Mouse (Mus musculus): ENCODE measurements around the gene Btg2. TPM values are rescaled to one million over a fixed set of nuclear protein-coding genes. Genes with fewer than 3 reads are reported as not detected.

Btg2 gene
- total RNA-seq, 2 experiments from 2014 or later: 38.7 to 39.1 TPM

GRCm38 (mm10) chr1:134078061-134078795, 692 bp downstream of the Btg2 start:
- DNase-seq: peak in 1 of 2 experiments; percentile 57

- DNase-seq: peak in 1 of 2 experiments; percentile 57
Measured at GRCm38 (mm10) chr1:134077389-134078060, 1.4 kb downstream of the Btg2 start.

- DNase-seq: no peak
Measured at GRCm38 (mm10) chr1:134076789-134077188, 2.1 kb downstream of the Btg2 start.

GRCm38 (mm10) chr1:134075532-134075931, 3.4 kb downstream of the Btg2 start:
- no peak for DNase-seq

- DNase-seq: no peak
Measured at GRCm38 (mm10) chr1:134074606-134075005, 4.3 kb downstream of the Btg2 start.

- DNase-seq: no peak
Measured at GRCm38 (mm10) chr1:134074184-134074583, 4.7 kb downstream of the Btg2 start.

- DNase-seq: no peak
Measured at GRCm38 (mm10) chr1:134073658-134074057, 5.3 kb downstream of the Btg2 start.

GRCm38 (mm10) chr1:134073061-134073564, 5.8 kb downstream of the Btg2 start:
- DNase-seq: no peak

- no peak for DNase-seq
Measured at GRCm38 (mm10) chr1:134071411-134072018, 7.4 kb downstream of the Btg2 start.

- no peak for DNase-seq
Measured at GRCm38 (mm10) chr1:134070099-134070669, 8.7 kb downstream of the Btg2 start.

- peak; percentile 37 to 44 for DNase-seq
Measured at GRCm38 (mm10) chr1:134067143-134067619, 11.7 kb downstream of the Btg2 start.

GRCm38 (mm10) chr1:134066554-134066953, 12.4 kb downstream of the Btg2 start:
- DNase-seq: no peak

- peak in 1 of 2 experiments; percentile 35 for DNase-seq
Measured at GRCm38 (mm10) chr1:134065241-134065809, 13.6 kb downstream of the Btg2 start.

- DNase-seq: no peak
Measured at GRCm38 (mm10) chr1:134064296-134064831, 14.6 kb downstream of the Btg2 start.

GRCm38 (mm10) chr1:134063773-134064125, 15.2 kb downstream of the Btg2 start:
- DNase-seq: peak in 1 of 2 experiments; percentile 12

GRCm38 (mm10) chr1:134063086-134063772, 15.7 kb downstream of the Btg2 start:
- peak; percentile 57 to 76 for DNase-seq

GRCm38 (mm10) chr1:134062411-134063085, 16.4 kb downstream of the Btg2 start:
- no peak for DNase-seq

- no peak for DNase-seq
Measured at GRCm38 (mm10) chr1:134061915-134062314, 17.0 kb downstream of the Btg2 start.

GRCm38 (mm10) chr1:134060849-134061569, 17.9 kb downstream of the Btg2 start:
- DNase-seq: peak; percentile 94 to 96

Measured in adrenal gland, postnatal 36 days (tissue).